Mouse (Mus musculus) bone marrow macrophage, adult 2 months (primary cell): ENCODE results near the gene Hist1h3f.

ENCODE experiments used
- CTCF ChIP-seq: IDR thresholded peaks from 2 replicates; pipeline ENCODE4 v1.5.1; 2012; ENCODE audit warnings: low read depth, mild to moderate bottlenecking, low read length, moderate library complexity
- POLR2A ChIP-seq: IDR thresholded peaks from 2 replicates; pipeline ENCODE4 v1.6.1; 2012; ENCODE audit warnings: mild to moderate bottlenecking, low read depth, low read length, borderline replicate concordance

DNA sequence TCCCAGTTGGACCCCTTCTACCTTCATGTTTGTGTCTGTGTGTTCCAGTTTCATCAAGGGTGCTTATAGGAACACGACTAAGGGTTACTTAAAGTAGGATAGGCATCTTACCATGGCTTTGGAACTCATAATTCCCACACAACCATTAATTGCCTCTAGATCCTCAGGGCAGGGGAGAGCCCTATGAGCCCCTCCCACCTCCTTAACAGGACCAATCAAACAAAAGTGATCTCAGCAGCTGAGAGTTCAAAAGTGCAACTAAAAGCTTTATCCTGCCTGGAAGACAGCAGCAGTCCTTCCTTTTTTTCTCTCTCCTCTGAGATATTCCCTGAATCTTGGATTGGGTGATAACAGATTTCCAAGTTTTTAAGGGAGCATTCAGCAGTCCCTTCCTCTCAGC, 33.7 kb upstream of the Hist1h3f start:
- TF ChIP-seq CTCF (no peak), POLR2A (no peak)
